Mouse (Mus musculus) kidney, adult 11 months (tissue): Measurements from ENCODE around the gene Parp2.
"Not testable (repeated sequence)": the region's sequence is repeated elsewhere in the genome, so short reads cannot be mapped to it uniquely, and the experiment has no call there.

ENCODE experiments used
- DNase-seq: peaks from one replicate; pipeline ENCODE4 v3.0.0; 2022

The Parp2 gene

DNA sequence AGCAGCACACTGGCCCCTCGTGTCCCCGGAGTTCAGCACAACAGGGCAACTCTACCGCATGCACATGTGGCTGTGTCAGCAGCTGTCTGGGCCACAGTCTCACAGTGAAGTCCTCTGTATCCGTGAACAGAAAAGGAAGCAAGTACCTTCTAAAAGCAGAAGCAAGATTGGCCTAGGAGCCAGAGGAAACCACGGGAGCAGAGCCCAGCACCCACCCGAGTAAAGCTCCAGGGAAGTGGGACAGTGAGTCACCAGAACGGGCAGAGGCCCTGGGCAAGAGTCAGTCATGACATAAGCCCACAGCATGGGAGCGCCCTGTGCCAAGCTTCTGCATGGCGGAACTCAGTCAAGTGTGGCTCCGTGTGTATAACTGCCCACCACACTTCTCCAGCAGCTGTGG is 26.3 kb downstream of the Parp2 start:
- DNase-seq = no peak

- DNase-seq = no peak
Measured at GRCm38 (mm10) chr14:50834435-50834834, 26.8 kb downstream of the Parp2 start.

GRCm38 (mm10) chr14:50837236-50837635 is 29.6 kb downstream of the Parp2 start:
- DNase-seq = no peak

GRCm38 (mm10) chr14:50855788-50856187 is 48.1 kb downstream of the Parp2 start:
- no peak for DNase-seq

DNA sequence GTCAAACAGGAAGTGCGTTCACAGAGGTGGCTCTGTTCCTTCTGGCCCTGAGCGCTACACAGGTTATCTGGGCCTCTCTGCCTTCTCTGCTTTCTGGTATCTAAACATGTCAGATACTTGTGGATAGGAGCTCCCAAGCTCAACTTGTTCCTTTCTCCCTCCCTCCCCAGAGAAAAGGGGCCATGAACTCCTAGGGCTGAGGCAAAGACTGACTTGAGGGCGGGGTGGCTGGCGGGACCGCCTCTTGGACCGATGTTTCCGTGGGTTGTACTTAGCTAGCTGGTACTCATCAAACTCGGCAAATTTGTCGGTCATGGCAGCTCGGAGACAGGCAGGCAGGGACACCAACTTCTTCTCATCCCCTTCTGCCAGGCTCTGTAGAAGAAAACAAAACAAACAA is 55.0 kb downstream of the Parp2 start:
- no peak for DNase-seq

DNA sequence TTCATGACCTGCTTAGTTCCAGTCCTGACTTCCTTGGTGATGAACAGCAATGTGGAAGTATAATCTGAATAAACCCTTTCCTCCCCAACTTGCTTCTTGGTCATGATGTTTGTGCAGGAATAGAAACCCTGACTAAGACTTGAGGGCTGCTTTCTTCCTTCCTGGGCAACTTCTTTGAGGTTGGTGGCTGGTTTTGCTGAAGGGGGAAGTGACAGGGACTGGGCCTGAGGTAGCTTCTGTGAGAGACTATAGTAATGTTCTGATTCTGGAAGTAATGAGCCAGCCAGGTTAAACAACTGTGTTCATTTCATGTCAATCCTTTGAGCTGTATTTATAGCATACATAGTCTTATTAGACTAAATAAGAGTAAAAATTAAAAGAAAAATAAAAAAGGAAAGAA is 57.4 kb downstream of the Parp2 start:
- not testable (repeated sequence) for DNase-seq

DNA sequence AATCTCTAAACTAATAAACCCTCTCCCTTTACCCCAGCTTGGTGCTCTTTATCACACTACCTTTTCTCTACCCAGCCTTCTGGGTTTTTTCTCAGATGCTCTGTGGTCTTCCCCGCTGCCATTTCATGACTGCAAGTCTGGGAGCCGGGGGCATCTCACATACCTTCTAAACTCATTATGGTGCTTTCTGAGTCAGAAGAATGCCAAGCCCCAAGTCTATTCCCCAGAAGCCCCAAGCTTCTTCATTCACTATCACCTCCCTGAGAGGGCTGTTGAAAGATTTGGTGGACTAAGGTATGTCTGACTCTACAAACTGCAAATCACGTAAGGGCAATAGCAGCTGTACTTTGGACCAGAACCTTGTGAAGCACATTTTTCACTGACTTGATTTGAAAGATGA is 59.3 kb downstream of the Parp2 start:
- DNase-seq = no peak

DNA sequence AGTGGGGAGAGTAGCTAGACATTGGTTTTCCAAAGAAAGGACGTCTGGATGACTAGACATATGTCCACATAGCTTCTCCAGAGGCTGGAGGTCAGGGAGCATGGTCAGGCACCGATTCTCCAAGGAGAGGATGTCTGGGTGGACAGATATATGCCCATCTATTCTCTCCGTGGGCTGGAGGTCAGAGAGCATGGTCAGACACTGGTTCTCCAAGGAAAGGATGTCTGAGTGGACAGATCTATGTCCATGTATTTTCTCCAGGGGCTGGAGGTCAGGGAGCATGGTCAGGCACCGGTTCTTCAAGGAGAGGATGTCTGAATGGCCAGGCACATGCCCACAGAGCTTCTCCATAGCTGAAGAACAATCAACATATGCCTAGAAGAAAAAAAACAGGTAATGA is 60.6 kb downstream of the Parp2 start:
- no peak for DNase-seq

DNA sequence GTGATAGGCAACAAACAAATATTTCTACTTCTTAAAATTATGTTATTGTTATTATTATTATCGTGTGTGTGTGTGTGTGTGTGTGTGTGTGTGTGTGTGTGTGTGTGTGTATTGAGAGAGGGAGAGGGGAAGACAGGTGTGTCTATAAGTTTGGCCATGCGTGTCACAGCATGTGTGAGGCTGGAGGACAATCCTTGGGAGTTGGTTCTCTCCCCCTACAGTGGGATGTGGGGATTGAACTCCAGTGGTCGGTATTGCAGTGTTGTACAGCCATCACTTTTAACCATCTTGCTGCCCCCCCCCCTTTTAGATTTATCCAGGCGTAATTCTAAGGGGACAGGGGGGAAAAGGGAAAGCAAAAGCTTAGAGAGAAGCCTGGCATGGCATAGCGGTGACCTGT is 61.0 kb downstream of the Parp2 start:
- DNase-seq = no peak

DNA sequence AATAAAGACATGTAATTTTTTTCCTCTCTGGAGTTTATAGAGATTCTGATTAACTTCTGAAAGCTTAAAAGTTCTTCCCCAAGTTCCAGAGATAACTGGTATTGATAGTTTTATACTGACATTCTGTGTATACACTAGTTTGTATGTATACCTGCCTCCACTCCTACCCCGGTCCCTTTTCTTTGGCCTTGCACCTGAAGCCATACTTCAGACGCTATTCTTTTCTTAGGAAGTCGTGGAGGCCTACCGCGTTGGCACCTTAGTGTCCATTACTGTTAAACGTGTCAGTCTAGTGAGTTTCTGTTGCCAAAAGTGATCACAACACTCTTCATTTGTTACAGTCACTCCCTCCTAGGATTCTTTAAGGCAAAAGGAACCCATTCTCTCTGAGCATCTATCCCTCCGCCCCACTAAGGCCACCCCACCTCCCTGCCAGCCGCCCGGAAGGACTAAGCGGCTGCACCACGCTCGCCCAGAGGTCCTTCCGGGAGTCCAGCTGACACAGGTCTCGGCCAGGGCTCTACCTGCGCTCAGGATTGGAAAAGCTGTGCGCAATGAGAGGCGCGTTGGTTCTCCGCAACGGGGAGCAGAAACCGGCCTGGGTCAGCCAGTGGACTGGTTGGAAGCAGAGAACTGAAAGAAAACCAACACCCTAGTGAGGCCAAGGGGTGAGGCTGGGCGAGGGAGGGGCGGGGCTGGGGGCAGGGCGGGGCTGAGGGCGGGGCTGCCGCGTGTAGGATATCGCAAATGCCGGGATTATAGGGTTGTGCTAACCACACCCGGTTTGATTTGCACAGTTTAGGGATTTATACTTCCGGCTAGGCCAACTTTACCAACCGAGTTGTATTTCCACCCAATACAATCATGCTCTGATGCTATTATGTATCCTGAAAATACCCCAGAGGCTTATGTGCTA is 62.5 kb downstream of the Parp2 start, which contains the start of gene Tep1:
Tep1 (minus strand) TSS at position 672 of the 916 bp plus-strand sequence.
- peak; percentile 83 for DNase-seq

- no peak for DNase-seq
Measured at GRCm38 (mm10) chr14:50870805-50871143, 63.1 kb downstream of the Parp2 start.
